Mouse (Mus musculus): ENCODE measurements around the gene Cav1.

Cav1 gene

GRCm38 (mm10) chr6:17305954-17306601 is at the start of gene Cav1:
TSS of gene Cav1 (plus strand) at chr6:17306335.
- DNase-seq (ENCODE audit: low spot score) = no peak

- DNase-seq (ENCODE audit: low spot score) = no peak
These were observed 48.0 kb upstream of the Cav1 start for GRCm38 (mm10) chr6:17258142-17258541.

GRCm38 (mm10) chr6:17258911-17259310 is 47.2 kb upstream of the Cav1 start:
- no peak for DNase-seq (ENCODE audit: low spot score)

- DNase-seq (ENCODE audit: low spot score) = no peak
These were observed 43.3 kb upstream of the Cav1 start for GRCm38 (mm10) chr6:17262786-17263185.

GRCm38 (mm10) chr6:17265043-17265442 is 41.1 kb upstream of the Cav1 start:
- DNase-seq (ENCODE audit: low spot score) = no peak

- no peak for DNase-seq (ENCODE audit: low spot score)
These were observed 39.7 kb upstream of the Cav1 start for GRCm38 (mm10) chr6:17266466-17266865.

- DNase-seq (ENCODE audit: low spot score) = no peak
These were observed 27.8 kb upstream of the Cav1 start for GRCm38 (mm10) chr6:17278366-17278765.

GRCm38 (mm10) chr6:17280939-17281756 is 25.0 kb upstream of the Cav1 start, which contains the start of gene Cav2:
TSS of gene Cav2 (plus strand) at chr6:17281185.
- DNase-seq (ENCODE audit: low spot score) = no peak

- no peak for DNase-seq (ENCODE audit: low spot score)
These were observed 24.4 kb upstream of the Cav1 start for GRCm38 (mm10) chr6:17281757-17282092.

- DNase-seq (ENCODE audit: low spot score) = no peak
These were observed 24.0 kb upstream of the Cav1 start for GRCm38 (mm10) chr6:17282159-17282558.

- no peak for DNase-seq (ENCODE audit: low spot score)
These were observed 22.3 kb upstream of the Cav1 start for GRCm38 (mm10) chr6:17283834-17284233.

- DNase-seq (ENCODE audit: low spot score) = no peak
These were observed 19.8 kb upstream of the Cav1 start for GRCm38 (mm10) chr6:17286381-17286780.

- no peak for DNase-seq (ENCODE audit: low spot score)
These were observed 11.0 kb upstream of the Cav1 start for GRCm38 (mm10) chr6:17295116-17295515.

GRCm38 (mm10) chr6:17306602-17307325 is 629 bp downstream of the Cav1 start:
- no peak for DNase-seq (ENCODE audit: low spot score)

- no peak for DNase-seq (ENCODE audit: low spot score)
These were observed 1.5 kb downstream of the Cav1 start for GRCm38 (mm10) chr6:17307461-17308115.

GRCm38 (mm10) chr6:17308661-17309060 is 2.5 kb downstream of the Cav1 start:
- DNase-seq (ENCODE audit: low spot score) = no peak

- no peak for DNase-seq (ENCODE audit: low spot score)
These were observed 3.1 kb downstream of the Cav1 start for GRCm38 (mm10) chr6:17309260-17309659.

GRCm38 (mm10) chr6:17314241-17314640 is 8.1 kb downstream of the Cav1 start:
- no peak for DNase-seq (ENCODE audit: low spot score)

- no peak for DNase-seq (ENCODE audit: low spot score)
These were observed 8.8 kb downstream of the Cav1 start for GRCm38 (mm10) chr6:17314659-17315616.

GRCm38 (mm10) chr6:17316294-17317166 is 10.4 kb downstream of the Cav1 start:
- no peak for DNase-seq (ENCODE audit: low spot score)
